Mouse (Mus musculus) R1 (cell line): Measurements from ENCODE around the gene Spata5.

Source experiments
- DNase-seq: peaks from one replicate; pipeline ENCODE4 v3.0.0-alpha.2; 2018; ENCODE audit warnings: low read depth, low spot score

Spata5 gene

GRCm38 (mm10) chr3:37614878-37615650, 195.4 kb downstream of the Spata5 start:
- DNase-seq, result no peak

GRCm38 (mm10) chr3:37616586-37617547, 197.2 kb downstream of the Spata5 start:
- DNase-seq, result no peak
